In genomic region chr4:131565203-131565602, GRCm38 (mm10) we compare ENCODE assay signal across 15 mouse cellular contexts.
"Had no signal": no experiment of that assay in that cellular context is flagged by ENCODE, and none has a peak within 500 bp of the region (broad histone marks: within the 10 kb centered on the region; RNA-seq: fewer than 3 reads in every experiment).

No protein-coding gene starts in this region.

- DNase-seq: retina, postnatal 1 day; right cerebral cortex, adult 18-20 months; right cerebral cortex, postnatal 14 days; right cerebral cortex, postnatal 25 days; right cerebral cortex, postnatal 4 days; spleen, adult 18-20 months; thymus, adult 18-20 months; thymus, adult 2 months; thymus, postnatal 14 days; thymus, postnatal 25 days; thymus, postnatal 36 days; thymus, postnatal 4 days had no signal

- H3K4me2 ChIP-seq: neural tube, embryonic 15.5 days; stomach, embryonic 15.5 days had no signal

- H3K4me3 ChIP-seq: neural tube, embryonic 15.5 days; stomach, embryonic 15.5 days had no signal

- H3K36me3 ChIP-seq: neural tube, embryonic 15.5 days; stomach, embryonic 15.5 days had no signal

- H3K4me1 ChIP-seq: stomach, embryonic 15.5 days had no signal

- H3K27me3 ChIP-seq: neural tube, embryonic 15.5 days had no signal

- H3K27ac ChIP-seq: neural tube, embryonic 15.5 days; stomach, embryonic 15.5 days; stomach, postnatal 0 days had no signal

- H3K9ac ChIP-seq: neural tube, embryonic 15.5 days; stomach, embryonic 15.5 days had no signal

- H3K9me3 ChIP-seq: neural tube, embryonic 15.5 days; stomach, embryonic 15.5 days had no signal
